Mouse (Mus musculus): ENCODE measurements around the gene Tmem126b.

Gene Tmem126b

DNA sequence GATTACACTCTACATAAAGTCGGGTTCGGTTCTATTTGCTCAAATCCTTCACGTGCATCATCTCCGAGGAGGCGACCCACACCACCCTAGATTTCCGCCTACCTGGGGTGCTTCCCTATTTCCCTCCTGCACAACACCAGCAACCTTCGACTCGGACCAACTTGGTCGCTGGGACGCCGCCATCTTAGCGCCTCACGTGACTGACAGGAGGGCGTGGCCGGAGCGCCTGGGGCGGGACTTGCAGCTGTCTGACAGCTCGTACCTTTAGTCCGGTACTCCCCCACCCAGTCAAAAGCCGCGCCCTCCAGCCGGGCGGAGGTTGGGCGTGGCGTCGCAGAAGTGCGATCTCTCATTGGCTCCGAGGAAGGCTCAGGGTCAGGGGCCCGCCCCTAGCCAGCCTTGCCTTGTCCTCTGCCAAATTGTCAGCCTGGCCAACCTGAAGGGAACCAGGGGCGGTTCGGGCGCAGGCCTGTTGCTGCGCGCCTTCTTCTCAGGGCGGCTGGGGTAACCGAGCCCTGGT, at the start of gene Tmem126b:
TSS of gene Tmem126b (minus strand) at position 209 of the 520 bp plus-strand sequence.
- peak; percentile 98 to 100 for DNase-seq (ENCODE audit: low spot score in 2 of 2)

DNA sequence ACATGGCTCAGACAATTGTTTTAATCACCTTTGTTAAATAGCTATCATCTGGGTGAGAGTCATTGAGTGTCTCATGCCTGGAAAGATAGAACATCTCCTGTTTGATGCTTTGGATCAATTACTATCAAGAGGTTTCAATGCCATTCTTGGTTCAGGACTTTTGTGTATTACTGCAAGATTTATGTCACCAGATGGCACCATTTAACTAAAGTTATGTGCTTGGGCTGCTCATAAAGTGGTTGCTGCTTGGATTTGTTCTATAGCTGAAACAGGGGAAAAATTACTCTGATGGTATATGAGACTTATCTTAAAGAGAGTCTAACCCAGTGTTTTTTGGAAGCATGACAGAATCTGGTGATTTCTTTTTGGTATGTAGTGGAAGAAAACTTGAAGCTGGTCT, 36.5 kb upstream of the Tmem126b start:
- DNase-seq (ENCODE audit: low spot score in 2 of 2), result no peak

DNA sequence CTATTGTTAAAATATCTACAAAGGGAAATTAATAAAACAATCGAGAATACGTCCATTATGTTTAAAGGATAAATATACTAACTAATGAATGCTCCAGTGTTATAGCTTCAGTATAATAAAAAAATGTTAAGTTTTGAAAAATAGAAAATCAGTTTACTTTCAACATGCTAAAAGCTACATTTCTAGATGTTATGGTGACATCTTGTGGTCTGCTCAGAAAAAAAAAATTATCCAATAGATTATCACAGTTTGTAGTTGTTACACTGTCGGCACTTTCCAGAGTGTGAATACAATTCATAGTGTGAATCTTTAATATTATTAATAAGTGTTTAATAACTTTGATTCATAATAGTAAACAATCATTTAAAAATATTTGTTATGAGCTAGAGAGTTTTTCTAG, 32.3 kb upstream of the Tmem126b start:
- no peak for DNase-seq (ENCODE audit: low spot score in 2 of 2)

DNA sequence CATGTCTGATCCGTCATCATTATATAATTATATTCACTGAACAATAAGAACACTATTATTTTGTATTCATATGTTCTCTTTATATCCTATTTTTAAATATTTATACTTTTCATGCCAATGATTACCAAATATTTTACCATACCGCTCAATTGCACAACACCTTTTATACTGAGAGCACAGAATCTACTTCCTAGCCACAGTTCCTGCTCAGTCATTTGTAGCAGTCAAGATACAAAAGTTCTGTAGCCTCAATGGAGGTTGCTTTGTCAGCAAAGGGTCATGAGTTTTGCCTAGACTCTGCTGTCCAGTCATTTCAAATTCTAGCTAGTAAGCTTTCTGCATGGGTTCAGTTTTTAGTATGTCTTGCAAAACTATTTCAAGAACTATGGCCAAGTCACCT, 6.8 kb upstream of the Tmem126b start:
- no peak for DNase-seq (ENCODE audit: low spot score in 2 of 2)

DNA sequence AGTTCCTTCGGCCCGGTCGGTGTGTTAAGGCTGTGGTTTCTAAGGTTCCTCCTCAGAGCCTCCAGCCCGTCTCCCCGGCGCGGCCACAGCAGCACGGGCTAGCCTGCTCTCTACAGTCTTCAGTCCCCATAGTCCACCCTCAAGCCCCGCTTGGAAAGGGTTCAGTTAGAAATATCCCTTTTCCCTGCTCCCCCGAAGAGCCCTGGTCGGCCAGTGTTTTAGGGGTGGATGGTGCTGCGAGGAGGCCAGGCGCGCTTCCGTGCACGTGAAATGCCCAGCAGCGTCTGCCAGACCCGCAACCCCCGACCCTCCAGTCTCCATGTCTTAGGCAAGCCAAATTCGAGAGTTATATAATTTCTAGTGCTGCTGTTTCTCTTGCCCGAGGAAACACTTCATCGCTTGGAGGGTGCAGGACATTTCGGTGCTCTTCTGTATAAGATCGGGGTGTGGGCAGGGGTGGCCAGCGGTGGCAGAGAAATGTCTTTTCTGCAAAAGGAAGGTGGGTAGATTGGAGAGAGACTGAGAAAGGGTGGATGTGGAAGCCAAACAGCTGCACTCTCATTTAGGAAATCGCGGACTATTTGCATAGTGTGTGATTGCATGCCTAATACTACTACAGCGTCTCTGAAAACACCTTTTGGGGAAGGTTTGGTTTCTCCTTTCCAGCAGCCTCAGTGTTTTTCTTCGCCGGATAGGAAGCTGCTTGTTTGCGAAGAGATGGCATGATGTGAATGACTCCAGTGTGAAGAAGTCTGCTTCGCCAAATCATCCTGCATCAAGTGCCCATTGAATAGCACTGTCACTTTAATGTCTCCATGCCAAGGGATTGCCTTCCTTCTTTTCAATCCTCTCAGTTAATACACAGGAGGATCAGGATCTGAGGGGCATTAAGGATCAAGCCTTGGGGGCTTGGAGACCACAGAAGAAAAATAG, 778 bp upstream of the Tmem126b start, which contains the start of gene Dlg2:
TSS of gene Dlg2 (plus strand) at position 360 of the 933 bp plus-strand sequence.
- DNase-seq (ENCODE audit: low spot score in 2 of 2), result peak in 1 of 2 experiments; percentile 20

DNA sequence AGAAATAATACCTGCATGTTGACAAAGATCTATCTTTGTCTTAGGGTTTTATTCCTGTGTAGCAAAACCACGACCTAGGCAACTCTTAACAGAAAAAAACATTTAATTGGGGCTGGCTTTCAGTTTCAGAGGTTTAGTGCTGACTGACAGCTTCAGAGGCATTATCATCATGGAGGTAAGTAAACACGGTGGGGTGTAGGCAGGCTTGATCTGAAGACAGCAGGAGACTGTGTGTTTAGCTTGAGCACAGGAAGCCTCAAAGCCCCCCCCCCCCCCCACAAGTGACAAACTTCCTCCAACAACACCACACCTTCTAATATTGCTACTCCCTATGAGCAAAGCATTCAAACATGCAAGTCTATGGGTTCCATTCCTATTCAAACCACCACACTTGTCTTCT, 2.3 kb downstream of the Tmem126b start:
- no peak for DNase-seq (ENCODE audit: low spot score in 2 of 2)

DNA sequence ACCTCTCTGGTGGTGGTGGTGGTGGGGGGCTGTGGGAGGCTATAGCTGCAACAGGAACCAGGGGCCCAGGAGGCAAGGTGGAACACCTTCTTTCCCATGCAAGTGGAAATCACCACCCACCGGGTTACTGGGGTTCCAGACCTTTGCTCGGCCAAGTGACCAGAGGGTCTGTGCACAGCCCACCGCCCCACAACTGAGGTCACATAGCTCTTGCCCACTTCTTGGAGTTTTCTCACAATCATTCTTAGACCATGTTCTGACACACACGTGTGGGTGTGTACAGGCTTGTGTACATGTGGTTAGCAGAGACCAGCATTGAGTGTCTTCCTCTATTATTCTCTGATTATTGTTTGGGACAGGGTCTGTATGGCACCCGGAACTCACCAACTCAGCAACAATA, 14.4 kb downstream of the Tmem126b start:
- DNase-seq (ENCODE audit: low spot score in 2 of 2), result no peak

DNA sequence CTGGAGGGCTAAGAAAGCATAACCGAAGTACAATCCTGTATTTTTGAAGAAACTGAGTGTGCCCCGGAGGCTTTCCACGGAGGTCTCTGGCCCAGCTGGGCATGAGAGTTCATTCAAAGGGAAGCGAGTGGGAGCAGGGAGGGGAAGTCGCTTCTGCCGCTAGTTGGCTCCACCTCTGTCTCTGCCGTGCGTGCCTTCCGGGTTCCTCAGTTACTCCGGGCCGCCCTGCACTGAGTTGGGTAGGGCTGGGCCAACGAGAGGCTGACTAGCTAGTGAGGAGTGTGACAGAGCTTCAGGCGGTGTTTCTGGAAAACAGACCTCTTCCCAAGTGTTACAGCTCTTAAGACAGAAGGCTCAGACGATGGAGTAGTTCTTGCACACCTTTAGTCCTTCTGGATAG, 14.9 kb downstream of the Tmem126b start:
- DNase-seq (ENCODE audit: low spot score in 2 of 2), result peak in 1 of 2 experiments; percentile 22

DNA sequence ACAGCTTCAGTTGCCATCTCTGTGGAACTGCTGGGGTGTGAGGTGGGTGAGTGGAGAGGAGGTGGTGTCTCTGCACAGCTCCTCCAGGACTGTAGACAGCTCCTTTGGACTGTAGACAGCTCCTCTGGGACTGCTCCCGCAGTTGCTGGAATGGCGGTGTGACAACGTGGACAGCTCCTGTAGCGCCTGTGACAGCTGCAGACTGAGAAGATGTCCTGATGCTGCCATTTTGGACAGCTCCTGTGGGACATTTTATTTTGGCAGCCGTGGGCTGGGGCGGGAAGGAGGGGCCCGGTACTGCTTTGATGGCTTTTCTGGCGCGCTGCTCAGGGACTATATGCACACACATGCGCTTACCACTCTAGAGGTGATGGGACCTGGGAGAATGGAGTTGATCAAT, 15.5 kb downstream of the Tmem126b start:
- no peak for DNase-seq (ENCODE audit: low spot score in 2 of 2)

DNA sequence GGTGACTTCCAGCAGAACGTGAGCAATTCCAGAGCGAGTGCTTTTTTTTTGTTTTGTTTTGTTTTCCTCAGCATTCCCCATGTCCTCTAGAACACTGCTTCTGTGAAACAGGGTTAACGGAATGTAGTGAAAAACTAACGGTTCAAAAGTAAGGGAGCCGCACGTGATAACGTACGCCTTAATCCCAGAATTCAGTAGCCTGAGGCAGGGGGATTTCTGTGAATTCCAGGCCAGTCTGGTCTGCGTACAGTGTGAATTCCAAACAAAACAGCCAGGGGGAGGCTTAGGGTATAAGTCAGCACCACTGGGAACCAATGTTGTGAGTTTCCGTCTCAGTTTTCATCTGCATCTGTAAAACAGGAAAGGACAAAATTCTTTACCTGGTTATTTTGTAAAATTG, 18.3 kb downstream of the Tmem126b start:
- no peak for DNase-seq (ENCODE audit: low spot score in 2 of 2)

DNA sequence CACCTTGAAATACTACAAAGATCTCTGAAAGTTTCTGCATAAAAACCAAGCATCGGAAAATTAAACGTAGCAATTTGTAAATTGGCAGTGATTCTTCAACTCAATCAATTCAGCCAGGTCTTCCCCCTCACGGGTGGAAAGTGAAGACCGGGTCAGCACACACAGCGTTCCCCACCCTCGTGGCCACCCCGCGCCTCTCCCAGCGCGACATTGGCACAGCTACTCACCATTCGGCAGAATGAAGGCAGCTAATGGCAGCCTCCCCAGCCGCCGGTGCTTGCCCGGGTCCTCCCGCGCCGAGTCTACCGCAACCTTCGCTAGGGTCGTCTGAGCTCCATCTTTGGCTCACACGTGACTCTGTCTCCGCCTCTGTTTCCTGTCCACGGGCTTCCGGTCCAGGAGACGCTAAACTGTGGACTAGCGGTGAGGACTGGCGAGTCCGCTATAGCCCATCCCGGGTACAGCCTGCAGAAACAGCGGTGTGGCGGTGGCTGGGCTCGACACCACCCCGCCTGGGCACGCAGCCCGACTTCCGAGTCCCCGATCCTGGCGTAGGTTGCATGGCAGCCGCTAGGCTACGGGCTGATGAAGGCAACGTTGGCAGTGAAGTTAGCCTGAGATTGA, 18.8 kb downstream of the Tmem126b start, which contains the start of gene Tmem126a:
TSS of gene Tmem126a (minus strand) at position 385 of the 624 bp plus-strand sequence.
- DNase-seq (ENCODE audit: low spot score in 2 of 2), result peak; percentile 76 to 85

DNA sequence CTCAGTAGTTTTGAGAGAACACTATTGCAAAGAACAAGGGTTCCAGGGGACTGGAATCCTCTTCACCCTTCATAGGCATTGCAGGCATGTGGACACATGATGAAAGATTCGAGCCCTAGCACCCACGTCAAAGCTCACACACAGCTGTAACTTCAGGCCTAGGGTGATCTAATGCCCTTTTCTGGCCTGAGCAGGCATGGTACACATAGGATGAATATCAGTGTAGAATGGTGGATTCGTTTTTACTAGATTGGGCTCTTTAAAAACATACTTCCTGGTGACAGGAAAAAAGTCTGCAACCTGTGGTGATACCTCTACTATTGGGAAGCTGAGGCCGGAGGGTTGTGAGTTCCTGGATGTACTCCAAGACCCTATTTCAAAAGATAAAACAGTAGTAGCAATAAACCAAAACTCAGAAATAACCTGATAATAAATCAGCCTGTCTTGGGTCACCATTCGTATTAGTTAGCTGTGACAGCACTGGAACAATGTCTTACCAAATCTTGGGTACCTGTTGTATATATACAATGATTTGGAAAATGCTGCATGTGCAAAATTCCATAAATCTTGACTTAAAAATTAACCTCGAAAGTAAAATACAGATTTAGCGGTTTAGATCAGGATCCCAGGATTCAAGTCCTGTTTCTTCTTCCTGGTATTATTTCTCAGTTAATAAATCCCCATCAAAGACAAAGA, 19.5 kb downstream of the Tmem126b start:
- no peak for DNase-seq (ENCODE audit: low spot score in 2 of 2)

DNA sequence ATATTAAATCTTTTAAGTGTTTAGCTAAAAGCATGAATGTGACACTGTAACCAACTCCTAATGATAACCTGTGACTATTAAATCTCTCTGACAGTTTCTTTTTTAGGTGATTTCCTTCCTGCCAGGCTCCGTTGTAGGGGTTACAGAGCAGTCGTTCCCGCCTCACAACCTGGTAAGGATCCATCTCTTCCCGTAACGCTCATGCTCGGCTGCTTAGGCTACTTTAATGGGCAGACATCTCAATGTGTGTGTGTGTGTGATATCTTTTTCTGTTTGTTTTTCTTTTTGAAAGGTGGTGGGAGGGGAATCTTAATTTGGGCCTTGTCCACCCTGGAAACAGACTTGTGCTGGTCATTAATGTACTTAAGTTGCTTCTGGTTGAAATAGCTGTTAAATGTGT, 31.6 kb downstream of the Tmem126b start:
- DNase-seq (ENCODE audit: low spot score in 2 of 2), result no peak

DNA sequence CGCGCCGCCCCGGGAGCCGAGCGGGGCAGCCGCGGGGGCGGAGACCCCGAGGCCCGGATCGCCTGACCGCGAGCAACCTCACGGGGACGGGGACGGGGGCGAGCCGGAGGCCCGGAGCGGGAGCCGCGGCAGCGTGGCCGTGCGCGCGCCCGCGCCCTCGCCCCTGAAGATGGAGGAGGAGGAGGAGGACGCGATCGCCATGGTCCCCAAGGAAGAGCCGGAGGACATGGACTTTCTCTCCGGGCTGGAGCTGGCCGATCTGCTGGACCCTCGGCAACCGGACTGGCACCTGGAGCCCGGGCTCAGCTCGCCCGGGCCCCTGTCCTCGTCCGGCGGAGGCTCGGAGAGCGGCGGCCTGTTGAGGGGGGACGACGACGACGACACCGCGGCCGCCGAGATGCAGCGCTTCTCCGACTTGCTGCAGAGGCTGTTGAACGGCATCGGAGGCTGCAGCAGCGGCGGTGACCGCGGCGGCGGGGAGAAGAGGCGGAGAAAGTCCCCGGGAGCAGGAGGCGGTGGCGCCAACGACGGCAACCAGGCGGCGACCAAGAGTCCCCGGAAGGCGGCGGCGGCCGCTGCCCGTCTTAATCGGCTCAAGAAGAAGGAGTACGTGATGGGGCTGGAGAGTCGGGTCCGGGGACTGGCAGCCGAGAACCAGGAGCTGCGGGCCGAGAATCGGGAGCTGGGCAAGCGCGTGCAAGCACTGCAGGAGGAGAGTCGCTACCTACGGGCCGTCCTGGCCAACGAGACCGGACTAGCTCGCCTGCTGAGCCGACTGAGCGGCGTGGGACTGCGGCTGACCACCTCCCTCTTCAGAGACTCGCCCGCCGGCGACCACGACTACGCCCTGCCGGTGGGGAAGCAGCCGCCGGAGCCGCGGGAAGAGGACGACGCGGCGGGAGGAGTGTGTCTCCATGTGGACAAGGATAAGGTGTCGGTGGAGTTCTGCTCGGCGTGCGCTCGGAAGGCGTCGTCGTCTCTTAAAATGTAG, 32.4 kb downstream of the Tmem126b start:
- DNase-seq (ENCODE audit: low spot score in 2 of 2), result peak; percentile 54 to 67

DNA sequence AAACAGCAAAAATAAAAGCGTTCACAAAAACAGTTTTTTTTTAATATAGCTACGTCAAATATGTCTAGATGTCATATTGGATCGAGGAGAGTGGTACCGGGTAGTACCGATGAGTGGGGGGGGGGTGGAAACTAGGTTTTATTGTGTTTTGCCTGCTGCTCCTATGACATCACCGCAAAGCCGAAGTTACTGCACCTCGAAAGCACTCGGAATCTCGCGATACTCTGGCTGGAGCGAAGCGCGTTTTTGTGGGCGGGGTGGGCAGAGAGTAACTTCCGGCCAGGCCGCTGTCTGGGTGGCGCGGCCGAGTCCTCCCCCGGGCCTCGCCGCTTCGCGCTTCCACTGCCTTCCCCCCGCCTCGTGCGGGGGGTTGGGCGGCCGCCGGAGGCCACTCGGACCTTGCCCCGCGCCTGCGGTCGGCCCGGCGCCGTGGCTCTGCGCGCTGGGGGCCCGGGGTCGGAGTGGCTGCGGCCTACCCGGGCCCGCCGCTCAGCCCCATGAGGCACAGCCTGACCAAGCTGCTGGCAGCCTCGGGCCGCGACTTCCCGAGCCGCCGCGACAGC, 33.2 kb downstream of the Tmem126b start, which contains the start of gene Crebzf:
TSS of gene Crebzf (plus strand) at position 212 of the 563 bp plus-strand sequence.
- peak; percentile 90 to 95 for DNase-seq (ENCODE audit: low spot score in 2 of 2)

DNA sequence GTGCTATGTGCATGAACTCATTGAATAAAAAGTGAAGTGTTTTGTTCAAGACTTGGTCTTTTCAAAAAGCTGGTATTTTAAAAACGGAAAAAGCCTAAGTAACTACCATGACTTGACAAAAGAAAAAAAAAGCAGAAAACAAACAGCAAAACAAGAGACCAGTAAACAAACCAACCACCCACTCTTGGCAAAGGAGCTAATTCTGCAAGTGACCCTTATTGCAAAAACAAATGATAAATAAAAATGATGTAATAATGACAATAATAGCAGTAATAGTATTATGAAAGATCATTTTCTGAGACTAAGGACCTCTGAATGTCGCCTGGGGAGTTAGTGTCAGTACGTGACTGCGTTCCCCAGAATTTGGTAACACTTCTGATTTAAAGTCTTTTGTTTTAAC, 33.7 kb downstream of the Tmem126b start:
- DNase-seq (ENCODE audit: low spot score in 2 of 2), result no peak

DNA sequence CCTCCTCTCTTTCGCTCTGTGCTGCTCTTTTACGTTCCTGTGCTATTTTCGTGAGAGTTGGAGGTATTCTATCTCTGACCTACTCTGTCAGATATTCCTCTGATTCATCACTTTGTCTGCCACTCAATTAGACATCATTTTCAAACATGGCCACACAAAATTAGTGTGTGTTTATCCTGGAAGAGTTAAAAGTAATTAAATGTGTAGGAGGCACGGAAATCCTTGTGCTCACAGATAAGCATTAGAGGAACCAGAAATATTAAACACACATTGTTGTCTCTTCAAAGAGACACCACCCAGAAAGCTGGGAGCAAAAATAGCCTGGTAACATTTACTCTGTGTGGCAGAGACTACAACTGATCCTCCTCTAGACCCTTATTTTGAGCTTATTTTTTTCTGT, 35.8 kb downstream of the Tmem126b start:
- DNase-seq (ENCODE audit: low spot score in 2 of 2), result no peak

DNA sequence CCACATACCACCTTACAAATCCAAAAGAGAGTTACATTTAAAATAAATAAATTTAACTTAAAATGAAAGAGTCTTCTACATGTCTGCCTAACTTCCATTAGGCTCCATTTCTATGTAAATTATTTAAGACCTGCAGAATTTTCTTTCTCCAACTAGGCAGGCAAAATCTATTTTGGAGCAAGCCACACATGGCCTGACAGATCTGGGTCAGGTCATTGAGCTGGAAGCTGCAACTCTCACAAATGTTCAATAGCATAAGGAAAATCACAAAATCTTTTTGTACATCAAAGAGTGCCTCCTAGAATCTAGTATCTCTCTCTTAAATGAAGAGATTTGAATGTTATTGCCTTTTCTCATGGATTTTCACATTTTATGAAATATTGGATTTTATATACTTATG, 43.6 kb downstream of the Tmem126b start:
- DNase-seq (ENCODE audit: low spot score in 2 of 2), result no peak

DNA sequence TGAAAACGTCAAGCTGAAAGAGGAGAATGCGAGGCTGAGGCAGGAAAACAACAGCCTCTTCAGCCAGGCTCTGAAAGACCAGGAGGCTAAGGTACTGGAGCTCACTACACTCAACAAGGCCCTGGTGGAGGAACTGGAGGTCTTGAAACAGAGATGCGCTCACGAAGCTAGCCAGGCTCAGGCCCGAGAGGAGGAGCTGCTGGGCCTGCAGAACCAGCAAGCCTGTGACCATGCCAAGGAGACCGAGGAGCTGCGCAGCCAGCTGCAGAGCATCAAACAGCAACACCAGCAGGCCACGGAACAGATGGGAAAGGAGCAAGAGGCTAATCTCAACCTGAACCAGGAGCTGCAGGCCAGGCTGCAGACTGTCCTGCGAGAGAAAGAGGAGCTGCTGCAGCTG, 48.8 kb downstream of the Tmem126b start:
- peak in 1 of 2 experiments; percentile 7 for DNase-seq (ENCODE audit: low spot score in 2 of 2)
